Mouse (Mus musculus) embryonic fibroblast, embryonic 13.5 days (primary cell): Measurements from ENCODE around the gene Ank. TPM values are rescaled to one million over a fixed set of nuclear protein-coding genes. Genes with fewer than 3 reads are reported as not detected.

ENCODE experiments used
- H3K27ac ChIP-seq: 2 replicates; pipeline ENCODE4 v1.5.1; 2012; ENCODE audit warnings: low read length, control low read depth, inconsistent platforms; ENCODE audit not compliant: insufficient read depth
- H3K4me1 ChIP-seq: 2 replicates; pipeline ENCODE4 v1.6.1; 2011; ENCODE audit warnings: low read length; ENCODE audit not compliant: control insufficient read depth, insufficient read depth
- H3K4me3 ChIP-seq: 2 replicates; pipeline ENCODE4 v1.5.1; 2011; ENCODE audit warnings: mild to moderate bottlenecking, control low read depth, low read length; ENCODE audit not compliant: insufficient read depth
- CTCF ChIP-seq: IDR thresholded peaks from 2 replicates; pipeline ENCODE4 v1.5.1; 2011; ENCODE audit warnings: mild to moderate bottlenecking, control low read depth, low read length, moderate library complexity, borderline replicate concordance; ENCODE audit not compliant: insufficient read depth
- POLR2A ChIP-seq: IDR thresholded peaks from 2 replicates; pipeline ENCODE4 v1.6.1; 2011; ENCODE audit warnings: low read depth, mild to moderate bottlenecking, control low read depth, low read length, moderate library complexity
- polyA plus RNA-seq: library from polyadenylated mRNA; stranded (reverse); fragments of >200 nt; gene quantifications from 2 replicates; pipeline ENCODE4 v1.2.4, GENCODE M21; 2011; ENCODE audit warnings: low read depth; ENCODE audit not compliant: missing spikeins, insufficient read length

Ank gene
- polyA plus RNA-seq, 1 experiment = 30.3 TPM

DNA sequence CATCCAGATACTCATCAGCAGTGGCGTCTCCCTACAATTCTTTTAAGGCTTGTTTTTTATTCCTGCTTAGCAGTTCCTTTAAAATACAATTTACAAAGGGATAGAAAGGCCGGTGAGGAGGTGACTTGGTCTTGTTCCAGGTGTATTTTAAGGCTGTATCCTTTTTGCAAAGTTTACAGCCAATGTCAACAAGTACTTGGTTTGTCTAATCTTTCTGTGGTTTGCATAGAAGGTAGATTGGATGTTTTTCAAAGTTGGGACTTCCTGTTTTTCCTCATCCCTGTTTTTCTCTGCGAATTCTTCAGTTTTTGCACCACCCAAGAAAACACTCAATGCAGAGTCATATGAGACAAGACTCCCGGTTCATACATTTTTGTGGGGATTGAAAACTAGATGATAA is 62.4 kb downstream of the Ank start:
- TF ChIP-seq POLR2A = no peak
- TF ChIP-seq CTCF = no peak
- H3K27ac ChIP-seq = no peak overlapping the region; the same call in 1 of the 2 replicates
- no peak overlapping the region for H3K4me3 ChIP-seq
- H3K4me1 ChIP-seq = peaks cover 7% of the 10 kb centered on the region

DNA sequence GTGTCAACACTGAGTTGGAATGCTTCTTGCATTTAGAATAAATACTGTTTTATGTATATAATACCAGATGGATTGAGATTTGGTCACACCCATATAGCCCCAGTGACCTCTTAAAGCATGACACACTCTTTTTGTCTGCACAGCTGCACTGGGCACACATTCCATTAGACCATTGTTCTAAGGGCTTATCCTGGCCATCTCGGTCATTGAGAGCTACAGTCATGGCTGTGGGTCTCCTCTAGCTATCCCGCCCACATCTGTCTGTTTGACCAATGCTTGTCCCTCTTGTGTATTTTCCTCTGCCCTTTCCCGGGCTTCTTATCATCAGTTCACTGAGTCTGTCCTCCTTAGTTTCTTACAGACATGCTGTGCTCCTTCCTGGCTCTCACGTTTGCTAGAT is 63.5 kb downstream of the Ank start:
- H3K27ac ChIP-seq = no peak overlapping the region
- TF ChIP-seq POLR2A = no peak
- H3K4me3 ChIP-seq = no peak overlapping the region
- H3K4me1 ChIP-seq = peaks cover 7% of the 10 kb centered on the region

DNA sequence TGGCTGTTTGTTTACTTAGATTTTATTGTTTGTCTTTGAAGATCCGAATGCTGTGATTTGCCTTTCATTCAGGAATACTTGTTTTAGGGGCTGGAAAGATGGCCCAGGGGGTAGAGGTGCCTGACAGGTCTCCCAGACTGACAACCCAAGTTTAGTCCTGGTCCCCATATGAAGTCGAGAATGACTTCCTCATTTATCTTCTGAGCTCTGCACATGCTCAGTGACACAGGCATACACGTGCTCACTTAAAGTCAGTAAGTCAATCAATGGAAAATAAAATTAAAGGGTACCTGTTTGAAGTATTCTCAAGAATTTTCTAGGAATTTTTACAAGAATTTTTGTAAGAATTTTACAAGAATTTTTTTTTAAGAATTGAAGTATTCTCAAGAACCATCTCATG is 66.6 kb downstream of the Ank start:
- Histone ChIP-seq H3K4me3 (no peak overlapping the region), H3K27ac (no peak overlapping the region), H3K4me1 (peaks cover 7% of the 10 kb centered on the region)
- TF ChIP-seq POLR2A (no peak), CTCF (no peak)

DNA sequence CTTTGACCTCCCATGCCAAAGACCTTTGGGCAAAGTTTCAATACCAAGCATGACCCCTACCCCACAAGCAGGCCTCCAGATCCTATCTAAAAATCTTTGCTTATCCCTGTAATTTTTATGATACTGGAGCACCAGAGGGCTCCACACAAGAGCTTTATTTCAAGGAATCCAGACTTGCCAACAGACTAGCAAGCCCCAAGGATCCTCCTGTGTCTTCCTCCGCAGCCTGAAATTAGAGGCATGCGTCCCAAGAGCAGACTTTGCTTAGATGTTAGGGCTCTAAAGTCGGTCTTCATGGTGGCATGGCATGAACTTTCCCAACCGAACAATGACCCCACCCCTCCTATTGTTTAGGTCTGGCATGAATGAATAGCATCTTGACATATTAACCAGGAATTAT is 69.2 kb downstream of the Ank start:
- no peak for TF ChIP-seq POLR2A
- no peak for TF ChIP-seq CTCF
- Histone ChIP-seq H3K4me1 (no peaks in the 10 kb centered on the region; the same call in 1 of the 2 replicates), H3K27ac (no peak overlapping the region), H3K4me3 (no peak overlapping the region)

DNA sequence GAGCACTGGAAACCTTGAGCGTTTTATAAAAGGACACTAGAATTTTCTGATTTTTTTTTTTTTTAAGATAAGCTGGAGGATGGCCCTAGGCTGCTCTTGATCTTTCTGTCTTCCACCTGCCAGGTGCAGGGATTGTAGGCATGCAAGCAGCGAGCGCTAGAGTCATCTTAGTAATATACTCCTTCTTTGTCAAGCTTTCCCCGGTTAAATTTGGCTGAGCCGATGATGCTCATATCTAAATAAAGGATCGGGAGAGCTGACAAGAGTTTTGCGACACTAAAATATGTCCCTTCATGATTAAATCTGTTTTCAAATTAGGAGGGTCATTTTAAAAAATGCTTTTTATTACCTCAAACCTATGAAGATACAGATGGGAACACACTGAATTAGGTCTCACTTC is 69.7 kb downstream of the Ank start:
- TF ChIP-seq CTCF = no peak
- TF ChIP-seq POLR2A = no peak
- Histone ChIP-seq H3K27ac (no peak overlapping the region), H3K4me1 (no peaks in the 10 kb centered on the region; the same call in 1 of the 2 replicates), H3K4me3 (no peak overlapping the region)

DNA sequence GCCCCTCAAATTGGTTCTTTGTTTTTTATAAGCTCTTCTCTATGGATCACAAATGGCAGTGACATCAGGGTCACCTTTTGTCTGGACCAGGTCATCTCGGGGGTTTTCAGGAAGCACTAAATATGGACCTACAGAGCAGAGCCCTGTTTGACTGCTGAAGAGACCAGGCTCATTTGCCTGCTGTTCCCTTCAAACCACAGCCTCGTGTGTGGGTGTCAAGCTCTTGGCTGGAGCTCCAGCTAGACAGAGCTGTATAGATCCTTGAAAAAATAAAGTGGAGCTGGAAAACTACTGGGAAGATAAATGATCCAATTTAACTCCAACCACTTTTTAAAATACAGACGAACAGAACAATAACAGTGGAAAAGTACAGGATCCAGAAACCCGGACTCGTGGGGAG is 70.3 kb downstream of the Ank start:
- Histone ChIP-seq H3K27ac (peak overlapping the region; percentile 65), H3K4me1 (no peaks in the 10 kb centered on the region; the same call in 1 of the 2 replicates), H3K4me3 (no peak overlapping the region)
- TF ChIP-seq CTCF (no peak), POLR2A (no peak)

DNA sequence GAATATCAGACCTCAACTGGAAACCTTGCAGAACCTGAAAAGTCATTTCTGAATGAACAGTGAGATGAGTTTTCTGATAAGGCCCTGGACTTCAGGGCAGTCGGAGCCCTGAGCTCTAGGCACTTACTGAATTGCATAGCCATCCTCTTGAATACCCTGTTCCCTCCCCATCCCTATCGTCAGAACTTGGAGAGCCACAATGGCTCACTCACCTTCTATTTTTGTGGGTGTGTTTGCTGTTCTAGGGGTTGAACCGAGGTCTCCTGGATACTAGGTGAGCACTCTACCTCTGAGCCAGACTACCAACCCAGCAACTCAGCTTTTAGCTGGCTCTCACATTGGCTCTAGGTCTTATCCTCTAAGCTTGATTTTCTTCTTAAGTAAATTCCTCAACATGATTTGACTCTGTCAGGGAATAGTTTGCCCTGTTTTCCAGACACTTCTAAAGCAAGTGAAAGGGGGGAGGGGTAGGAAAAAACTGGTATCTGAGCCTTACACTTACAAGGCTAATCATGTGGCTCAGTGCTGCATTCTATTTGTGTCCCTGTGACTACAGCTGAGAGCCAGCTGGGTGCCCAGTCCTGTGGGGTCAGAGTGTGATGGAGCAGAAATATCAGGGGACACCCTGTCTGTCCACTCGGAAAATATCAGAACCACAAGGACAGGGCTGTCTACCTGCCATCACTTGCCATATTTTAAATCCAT is 71.2 kb downstream of the Ank start:
- Histone ChIP-seq H3K4me3 (no peak overlapping the region), H3K27ac (peak overlapping the region; percentile 65), H3K4me1 (no peaks in the 10 kb centered on the region; the same call in 1 of the 2 replicates)
- TF ChIP-seq CTCF = no peak
- no peak for TF ChIP-seq POLR2A

DNA sequence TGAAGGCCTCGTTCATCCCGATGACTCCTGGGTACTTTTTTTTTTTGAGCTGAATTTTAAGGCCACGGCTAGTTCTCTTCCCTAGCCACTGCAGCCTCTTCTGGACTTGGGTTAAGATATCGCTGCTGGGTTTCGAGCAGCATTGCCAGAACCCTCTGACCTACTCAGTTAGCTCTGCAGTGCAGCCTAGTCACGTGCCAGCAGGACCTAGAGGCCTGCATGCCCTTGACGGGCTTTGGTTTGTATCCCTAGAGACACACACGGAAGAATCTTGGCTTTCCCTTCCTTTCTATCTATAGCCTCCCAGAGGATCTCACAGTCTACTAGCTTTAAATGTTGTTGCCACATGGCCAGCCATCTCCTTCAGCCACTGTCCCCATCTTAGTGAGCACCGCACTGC is 73.3 kb downstream of the Ank start:
- H3K4me1 ChIP-seq = no peaks in the 10 kb centered on the region; the same call in 1 of the 2 replicates
- TF ChIP-seq POLR2A = no peak
- no peak for TF ChIP-seq CTCF
- H3K4me3 ChIP-seq = no peak overlapping the region
- H3K27ac ChIP-seq = no peak overlapping the region

DNA sequence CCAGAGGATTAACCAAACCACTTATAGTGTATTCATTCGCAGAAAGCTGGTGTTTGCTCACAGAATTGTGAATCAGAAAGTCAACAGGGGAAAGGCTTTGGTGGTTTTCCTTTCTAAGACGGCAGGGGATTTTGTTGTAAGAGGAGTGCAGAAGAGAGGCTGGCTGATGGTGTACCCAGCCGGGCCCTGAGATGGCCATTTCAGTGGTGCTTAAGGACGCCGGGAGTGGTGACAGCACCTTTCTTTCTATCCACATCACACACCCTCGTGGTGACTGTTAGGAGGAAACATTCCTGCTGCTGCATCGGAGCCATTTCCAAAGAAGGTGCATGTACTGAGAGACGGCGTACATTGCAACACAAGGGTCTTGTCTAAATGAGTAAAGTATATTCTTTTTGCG is 78.7 kb downstream of the Ank start:
- no peak for TF ChIP-seq CTCF
- TF ChIP-seq POLR2A = no peak
- H3K4me3 ChIP-seq = no peak overlapping the region
- H3K4me1 ChIP-seq = no peaks in the 10 kb centered on the region
- H3K27ac ChIP-seq = no peak overlapping the region

DNA sequence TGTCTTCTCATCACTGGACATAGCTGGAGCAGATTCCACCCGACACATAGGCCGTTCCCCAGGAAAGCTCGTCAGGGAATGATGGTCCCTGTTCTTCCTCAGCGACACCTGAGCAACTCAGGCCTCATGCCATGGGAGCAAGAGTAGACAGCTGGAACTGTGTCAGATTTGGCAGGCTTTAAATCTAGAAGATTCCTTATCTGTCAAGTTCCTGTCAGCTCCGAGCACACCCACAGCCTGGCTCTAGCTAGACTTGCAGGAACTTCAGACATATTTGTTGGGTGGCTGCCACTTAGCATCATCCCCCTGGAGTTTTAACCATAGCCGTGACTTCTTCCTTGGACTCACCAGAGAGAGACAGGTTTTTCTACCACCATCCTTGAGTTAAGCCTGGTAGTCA is 81.6 kb downstream of the Ank start:
- no peak overlapping the region for H3K27ac ChIP-seq
- H3K4me3 ChIP-seq = no peak overlapping the region
- TF ChIP-seq POLR2A = no peak
- no peak for TF ChIP-seq CTCF
- no peaks in the 10 kb centered on the region for H3K4me1 ChIP-seq
